Mouse (Mus musculus): ENCODE measurements around the gene Stoml1.
A peak's percentile ranks its signal among the peaks of the same experiment; 100 is the strongest.

The Stoml1 gene

DNA sequence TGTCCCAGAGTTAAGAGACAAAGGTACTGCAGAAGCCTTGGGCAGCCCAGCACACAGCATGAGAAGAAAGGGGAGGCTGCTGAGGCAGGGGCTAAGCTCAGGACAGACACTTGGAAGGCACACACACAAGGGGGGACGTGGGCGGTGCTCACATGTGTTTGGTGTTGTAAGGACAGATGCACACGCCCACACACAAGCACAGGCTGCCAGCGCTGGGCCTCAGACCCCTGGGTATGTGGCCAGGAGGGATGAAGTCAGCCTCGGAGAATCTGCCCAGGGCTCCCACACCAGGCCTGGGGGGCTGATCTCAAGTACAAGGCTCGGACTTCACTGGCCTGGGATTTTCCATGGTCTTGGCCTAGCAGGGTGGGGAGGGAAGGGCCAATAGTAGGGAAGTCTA is 55.4 kb downstream of the Stoml1 start:
- DNase-seq = peak; percentile 43

- DNase-seq = no peak
These were observed 57.2 kb downstream of the Stoml1 start for GRCm38 (mm10) chr9:58310043-58310660.

- DNase-seq = peak; percentile 54
These were observed 58.4 kb downstream of the Stoml1 start for GRCm38 (mm10) chr9:58311191-58311910.

All from embryo, embryonic 11 days (tissue).